Mouse (Mus musculus) brain, adult 2 months (tissue): ENCODE measurements around the gene Ptprs.

Experiments
- DNase-seq: peaks from one replicate; pipeline ENCODE4 v3.0.0; 2011; ENCODE audit warnings: low read depth, low spot score

The Ptprs gene

GRCm38 (mm10) chr17:56424726-56425583 lies 51.3 kb downstream of the Ptprs start:
- DNase-seq, result peak; percentile 55

GRCm38 (mm10) chr17:56420022-56420421 lies 56.3 kb downstream of the Ptprs start:
- no peak for DNase-seq

- no peak for DNase-seq
Measured at GRCm38 (mm10) chr17:56418304-56418703, 58.0 kb downstream of the Ptprs start.

GRCm38 (mm10) chr17:56414785-56415184 lies 61.5 kb downstream of the Ptprs start:
- DNase-seq, result no peak

GRCm38 (mm10) chr17:56413113-56413512 lies 63.2 kb downstream of the Ptprs start:
- DNase-seq, result peak; percentile 78

GRCm38 (mm10) chr17:56411437-56411836 lies 64.8 kb downstream of the Ptprs start:
- no peak for DNase-seq

GRCm38 (mm10) chr17:56409759-56410158 lies 66.5 kb downstream of the Ptprs start:
- no peak for DNase-seq

- peak; percentile 81 for DNase-seq
Measured at GRCm38 (mm10) chr17:56408965-56409625, 67.2 kb downstream of the Ptprs start.

GRCm38 (mm10) chr17:56407379-56407778 lies 68.9 kb downstream of the Ptprs start:
- no peak for DNase-seq

- no peak for DNase-seq
Measured at GRCm38 (mm10) chr17:56406878-56407277, 69.4 kb downstream of the Ptprs start.

GRCm38 (mm10) chr17:56405856-56406840 lies 70.1 kb downstream of the Ptprs start:
- peak; percentile 60 for DNase-seq

GRCm38 (mm10) chr17:56405341-56405740 lies 70.9 kb downstream of the Ptprs start:
- no peak for DNase-seq

- peak; percentile 60 for DNase-seq
Measured at GRCm38 (mm10) chr17:56401051-56401521, 75.2 kb downstream of the Ptprs start.

GRCm38 (mm10) chr17:56400221-56400620 lies 76.1 kb downstream of the Ptprs start:
- no peak for DNase-seq

- DNase-seq, result no peak
Measured at GRCm38 (mm10) chr17:56396051-56396450, 80.2 kb downstream of the Ptprs start.

- DNase-seq, result peak; percentile 77
Measured at GRCm38 (mm10) chr17:56393889-56394288, 82.4 kb downstream of the Ptprs start.

- peak; percentile 77 for DNase-seq
Measured at GRCm38 (mm10) chr17:56393238-56393637, 83.0 kb downstream of the Ptprs start.

GRCm38 (mm10) chr17:56387612-56388011 lies 88.7 kb downstream of the Ptprs start:
- DNase-seq, result peak; percentile 82

- DNase-seq, result peak; percentile 71
Measured at GRCm38 (mm10) chr17:56384903-56385302, 91.4 kb downstream of the Ptprs start.

GRCm38 (mm10) chr17:56382997-56383396 lies 93.3 kb downstream of the Ptprs start:
- peak; percentile 53 for DNase-seq

- DNase-seq, result peak; percentile 59
Measured at GRCm38 (mm10) chr17:56381183-56381582, 95.1 kb downstream of the Ptprs start.
